Mouse (Mus musculus): ENCODE measurements at regions not wholly inside any gene's neighbourhood (a gene's known extent, or its start where the extent isn't known, plus 50 kb on each side); places are given as distances from the start of the nearest gene placed in this dataset.
A peak's percentile ranks its signal among the peaks of the same experiment; 100 is the strongest.

- 47% methylated on average over 7 of the region's 7 CpGs for WGBS
Measured at GRCm38 (mm10) chr17:47144460-47144859, 134.1 kb upstream of the Ubr2 start.

GRCm38 (mm10) chr17:47143898-47144297 is 133.5 kb upstream of the Ubr2 start:
- H3K4me2 ChIP-seq (replicated peaks; ENCODE audit: low read depth, low read length): peak overlapping the region; percentile 65
- no peaks in the 10 kb centered on the region; the same call in 1 of the 2 replicates for H3K36me3 ChIP-seq (ENCODE audit: control insufficient read depth, insufficient read depth, low read length)
- 0 out of 2 replicates have a peak overlapping the region, but pooled peaks have one; percentile 70 for H3K4me3 ChIP-seq (ENCODE audit: low read depth, low read length)
- no peaks in the 10 kb centered on the region for H3K27me3 ChIP-seq (ENCODE audit: control insufficient read depth, insufficient read depth, low read length)
- no peaks in the 10 kb centered on the region for H3K9me3 ChIP-seq (ENCODE audit: control insufficient read depth, low read depth, low read length)
- ATAC-seq (ENCODE audit: insufficient number of reproducible peaks, insufficient read depth, low FRiP score, low read depth): no peak
- no peak overlapping the region for H3K9ac ChIP-seq (replicated peaks; ENCODE audit: low read depth, low read length)
- peaks cover 39% of the 10 kb centered on the region for H3K4me1 ChIP-seq (ENCODE audit: control insufficient read depth, insufficient read depth, low read length)
- H3K27ac ChIP-seq (ENCODE audit: low read length): peak overlapping the region; percentile 2; the same call in 1 of the 2 replicates
- 34% methylated on average over 7 of the region's 7 CpGs for WGBS

More at GRCm38 (mm10) chr17:47144460-47144859, 134.1 kb upstream of the Ubr2 start:
- no peak for ATAC-seq (ENCODE audit: insufficient number of reproducible peaks, insufficient read depth, low FRiP score, low read depth)
- no peaks in the 10 kb centered on the region for H3K27me3 ChIP-seq (ENCODE audit: control insufficient read depth, insufficient read depth, low read length)
- H3K4me2 ChIP-seq (replicated peaks; ENCODE audit: low read depth, low read length): peak overlapping the region; percentile 65; the same call in 1 of the 2 replicates
- no peaks in the 10 kb centered on the region; the same call in 1 of the 2 replicates for H3K36me3 ChIP-seq (ENCODE audit: control insufficient read depth, insufficient read depth, low read length)
- no peak overlapping the region for H3K9ac ChIP-seq (replicated peaks; ENCODE audit: low read depth, low read length)
- H3K9me3 ChIP-seq (ENCODE audit: control insufficient read depth, low read depth, low read length): no peaks in the 10 kb centered on the region
- H3K4me3 ChIP-seq (ENCODE audit: low read depth, low read length): no peak overlapping the region
- H3K27ac ChIP-seq (ENCODE audit: low read length): no peak overlapping the region
- H3K4me1 ChIP-seq (ENCODE audit: control insufficient read depth, insufficient read depth, low read length): peaks cover 39% of the 10 kb centered on the region

- H3K4me2 ChIP-seq (replicated peaks; ENCODE audit: low read depth, low read length): peak overlapping the region; percentile 65
- H3K4me1 ChIP-seq (ENCODE audit: control insufficient read depth, insufficient read depth, low read length): peaks cover 33% of the 10 kb centered on the region
- peak overlapping the region; percentile 70 for H3K4me3 ChIP-seq (ENCODE audit: low read depth, low read length)
- H3K36me3 ChIP-seq (ENCODE audit: control insufficient read depth, insufficient read depth, low read length): no peaks in the 10 kb centered on the region; the same call in 1 of the 2 replicates
- H3K9me3 ChIP-seq (ENCODE audit: control insufficient read depth, low read depth, low read length): no peaks in the 10 kb centered on the region
- 6% methylated on average over 7 of the region's 7 CpGs for WGBS
- no peaks in the 10 kb centered on the region for H3K27me3 ChIP-seq (ENCODE audit: control insufficient read depth, insufficient read depth, low read length)
- H3K27ac ChIP-seq (ENCODE audit: low read length): peak overlapping the region; percentile 99; the same call in 1 of the 2 replicates
- H3K9ac ChIP-seq (replicated peaks; ENCODE audit: low read depth, low read length): peak overlapping the region; percentile 84; the same call in 1 of the 2 replicates
- ATAC-seq (ENCODE audit: insufficient number of reproducible peaks, insufficient read depth, low FRiP score, low read depth): no peak
Measured at GRCm38 (mm10) chr17:47142885-47143284, 132.5 kb upstream of the Ubr2 start.

- no peak for ATAC-seq (ENCODE audit: insufficient number of reproducible peaks, insufficient read depth, low FRiP score, low read depth)
- peak overlapping the region; percentile 65 for H3K4me2 ChIP-seq (replicated peaks; ENCODE audit: low read depth, low read length)
Measured at GRCm38 (mm10) chr17:47142276-47142675, 131.9 kb upstream of the Ubr2 start.

GRCm38 (mm10) chr17:47141843-47142215 is 131.5 kb upstream of the Ubr2 start:
- ATAC-seq (ENCODE audit: insufficient number of reproducible peaks, insufficient read depth, low FRiP score, low read depth): no peak
- Histone ChIP-seq H3K27me3 (ENCODE audit: control insufficient read depth, insufficient read depth, low read length) (no peaks in the 10 kb centered on the region), H3K4me1 (ENCODE audit: control insufficient read depth, insufficient read depth, low read length) (peaks cover 24% of the 10 kb centered on the region), H3K9me3 (ENCODE audit: control insufficient read depth, low read depth, low read length) (no peaks in the 10 kb centered on the region), H3K4me3 (ENCODE audit: low read depth, low read length) (peak overlapping the region; percentile 70), H3K36me3 (ENCODE audit: control insufficient read depth, insufficient read depth, low read length) (no peaks in the 10 kb centered on the region; the same call in 1 of the 2 replicates), H3K27ac (ENCODE audit: low read length) (peak overlapping the region; percentile 99), H3K4me2 (replicated peaks; ENCODE audit: low read depth, low read length) (peak overlapping the region; percentile 65), H3K9ac (replicated peaks; ENCODE audit: low read depth, low read length) (peak overlapping the region; percentile 84)
- under 1% methylated on average over 11 of the region's 12 CpGs for WGBS

More at GRCm38 (mm10) chr17:47142276-47142675, 131.9 kb upstream of the Ubr2 start:
- Histone ChIP-seq H3K4me1 (ENCODE audit: control insufficient read depth, insufficient read depth, low read length) (peaks cover 28% of the 10 kb centered on the region), H3K4me3 (ENCODE audit: low read depth, low read length) (peak overlapping the region; percentile 70), H3K9me3 (ENCODE audit: control insufficient read depth, low read depth, low read length) (no peaks in the 10 kb centered on the region), H3K27ac (ENCODE audit: low read length) (peak overlapping the region; percentile 99), H3K27me3 (ENCODE audit: control insufficient read depth, insufficient read depth, low read length) (no peaks in the 10 kb centered on the region), H3K36me3 (ENCODE audit: control insufficient read depth, insufficient read depth, low read length) (no peaks in the 10 kb centered on the region; the same call in 1 of the 2 replicates), H3K9ac (replicated peaks; ENCODE audit: low read depth, low read length) (peak overlapping the region; percentile 84)
- 1% methylated on average over 7 of the region's 7 CpGs for WGBS

- WGBS: under 1% methylated on average over 35 of the region's 35 CpGs
- Histone ChIP-seq H3K4me2 (replicated peaks; ENCODE audit: low read depth, low read length) (peak overlapping the region; percentile 65), H3K36me3 (ENCODE audit: control insufficient read depth, insufficient read depth, low read length) (no peaks in the 10 kb centered on the region; the same call in 1 of the 2 replicates), H3K27me3 (ENCODE audit: control insufficient read depth, insufficient read depth, low read length) (no peaks in the 10 kb centered on the region), H3K4me1 (ENCODE audit: control insufficient read depth, insufficient read depth, low read length) (peaks cover 24% of the 10 kb centered on the region), H3K9ac (replicated peaks; ENCODE audit: low read depth, low read length) (peak overlapping the region; percentile 84), H3K4me3 (ENCODE audit: low read depth, low read length) (peak overlapping the region; percentile 70), H3K9me3 (ENCODE audit: control insufficient read depth, low read depth, low read length) (no peaks in the 10 kb centered on the region), H3K27ac (ENCODE audit: low read length) (peak overlapping the region; percentile 99)
- peak; percentile 77 for ATAC-seq (ENCODE audit: insufficient number of reproducible peaks, insufficient read depth, low FRiP score, low read depth)
Measured at GRCm38 (mm10) chr17:47140969-47141842, 130.8 kb upstream of the Ubr2 start.

- ATAC-seq (ENCODE audit: insufficient number of reproducible peaks, insufficient read depth, low FRiP score, low read depth): peak; percentile 30
- Histone ChIP-seq H3K9ac (replicated peaks; ENCODE audit: low read depth, low read length) (peak overlapping the region; percentile 84), H3K36me3 (ENCODE audit: control insufficient read depth, insufficient read depth, low read length) (no peaks in the 10 kb centered on the region), H3K9me3 (ENCODE audit: control insufficient read depth, low read depth, low read length) (no peaks in the 10 kb centered on the region), H3K4me1 (ENCODE audit: control insufficient read depth, insufficient read depth, low read length) (peaks cover 24% of the 10 kb centered on the region), H3K27ac (ENCODE audit: low read length) (peak overlapping the region; percentile 99), H3K27me3 (ENCODE audit: control insufficient read depth, insufficient read depth, low read length) (no peaks in the 10 kb centered on the region), H3K4me2 (replicated peaks; ENCODE audit: low read depth, low read length) (peak overlapping the region; percentile 65), H3K4me3 (ENCODE audit: low read depth, low read length) (peak overlapping the region; percentile 70)
- WGBS: under 1% methylated on average over 51 of the region's 53 CpGs
Measured at GRCm38 (mm10) chr17:47140241-47140968, 130.0 kb upstream of the Ubr2 start.

GRCm38 (mm10) chr17:47139730-47140231 is 129.4 kb upstream of the Ubr2 start:
- peaks cover 24% of the 10 kb centered on the region for H3K4me1 ChIP-seq (ENCODE audit: control insufficient read depth, insufficient read depth, low read length)
- H3K4me2 ChIP-seq (replicated peaks; ENCODE audit: low read depth, low read length): peak overlapping the region; percentile 65
- under 1% methylated on average over 30 of the region's 34 CpGs for WGBS
- peak overlapping the region; percentile 70 for H3K4me3 ChIP-seq (ENCODE audit: low read depth, low read length)
- peak overlapping the region; percentile 84 for H3K9ac ChIP-seq (replicated peaks; ENCODE audit: low read depth, low read length)
- no peaks in the 10 kb centered on the region for H3K27me3 ChIP-seq (ENCODE audit: control insufficient read depth, insufficient read depth, low read length)
- H3K36me3 ChIP-seq (ENCODE audit: control insufficient read depth, insufficient read depth, low read length): no peaks in the 10 kb centered on the region
- ATAC-seq (ENCODE audit: insufficient number of reproducible peaks, insufficient read depth, low FRiP score, low read depth): peak; percentile 91
- no peaks in the 10 kb centered on the region for H3K9me3 ChIP-seq (ENCODE audit: control insufficient read depth, low read depth, low read length)
- H3K27ac ChIP-seq (ENCODE audit: low read length): peak overlapping the region; percentile 99
